Mouse (Mus musculus) CH12.LX (cell line): ENCODE results near the gene Rbm14. TPM values are rescaled to one million over a fixed set of nuclear protein-coding genes. Genes with fewer than 3 reads are reported as not detected.

Experiments
- DNase-seq: peaks from one replicate; pipeline ENCODE4 v3.0.0-alpha.2; 2013; ENCODE audit errors: extremely low read depth
- H3K27ac ChIP-seq: 2 replicates; pipeline ENCODE4 v1.5.1; 2012; ENCODE audit warnings: low read depth, mild to moderate bottlenecking, control low read depth, moderate library complexity; ENCODE audit not compliant: insufficient read depth
- H3K27me3 ChIP-seq: replicated peaks from 2 replicates; pipeline ENCODE3; 2012; ENCODE audit warnings: inconsistent platforms
- H3K36me3 ChIP-seq, 2 experiments: replicated peaks in 1 of 2; 2 replicates each; pipeline versions ENCODE3 to v1.6.1; 2012; ENCODE audit warnings: inconsistent platforms in 1 of 2, low read length in 1 of 2, mild to moderate bottlenecking in 1 of 2, mixed read lengths in 1 of 2, moderate library complexity in 1 of 2; ENCODE audit not compliant: control insufficient read depth in 1 of 2, insufficient read depth in 1 of 2
- H3K4me1 ChIP-seq, 2 experiments: 2 replicates each; pipeline ENCODE4 v1.6.1; 2012; ENCODE audit warnings: inconsistent platforms in 1 of 2, moderate library complexity in 1 of 2; ENCODE audit not compliant: insufficient read depth in 2 of 2, control insufficient read depth in 1 of 2
- H3K4me2 ChIP-seq: 2 replicates; pipeline ENCODE4 v1.6.1; 2012; ENCODE audit warnings: low read depth, mild to moderate bottlenecking, control low read depth; ENCODE audit not compliant: poor library complexity, insufficient read depth, severe bottlenecking
- H3K4me3 ChIP-seq, 3 experiments: fragments of 150-350 bp in 1 of 3; sonication (generic) in 1 of 3; replicated peaks in 1 of 3; 2 replicates each; pipeline versions ENCODE3 to v1.5.1; 2011 to 2012; ENCODE audit warnings: low read depth in 2 of 3, low read length in 2 of 3, mild to moderate bottlenecking in 2 of 3, moderate library complexity in 2 of 3, control low read depth in 1 of 3, improper control_type of control experiment in 1 of 3, inconsistent platforms in 1 of 3, mixed read lengths in 1 of 3; ENCODE audit not compliant: poor library complexity in 1 of 3
- H3K79me2 ChIP-seq: replicated peaks from 2 replicates; pipeline ENCODE4 v1.6.1; 2012; ENCODE audit warnings: mild to moderate bottlenecking, moderate library complexity; ENCODE audit not compliant: control insufficient read depth, poor library complexity, insufficient read depth, severe bottlenecking; ENCODE audit errors: extremely low read depth
- H3K9ac ChIP-seq: 2 replicates; pipeline ENCODE4 v1.6.1; 2012; ENCODE audit warnings: low read depth, mild to moderate bottlenecking, control low read depth, moderate library complexity; ENCODE audit not compliant: insufficient read depth
- H3K9me3 ChIP-seq: replicated peaks from 2 replicates; pipeline ENCODE3; 2012; ENCODE audit warnings: low read length, inconsistent platforms, mixed read lengths
- BHLHE40 ChIP-seq: IDR thresholded peaks from 2 replicates; pipeline ENCODE4 v1.6.1; 2011; ENCODE audit warnings: mild to moderate bottlenecking, low read depth, low read length, improper control_type of control experiment
- CHD1 ChIP-seq: IDR thresholded peaks from 2 replicates; pipeline ENCODE4 v1.6.1; 2012; ENCODE audit warnings: low read depth, low read length, improper control_type of control experiment, inconsistent platforms
- CHD2 ChIP-seq: IDR thresholded peaks from 2 replicates; pipeline ENCODE4 v1.6.1; 2011; ENCODE audit warnings: low read length, improper control_type of control experiment
- ELF1 ChIP-seq: IDR thresholded peaks from 2 replicates; pipeline ENCODE4 v1.6.1; 2014; ENCODE audit warnings: low read depth, mild to moderate bottlenecking, inconsistent platforms, low read length, improper control_type of control experiment
- ETS1 ChIP-seq: conservative IDR thresholded peaks from 2 replicates; pipeline ENCODE4 v1.6.1; 2012; ENCODE audit warnings: low read depth, mild to moderate bottlenecking, inconsistent platforms, low read length, improper control_type of control experiment, moderate library complexity
- GABPA ChIP-seq: IDR thresholded peaks from 2 replicates; pipeline ENCODE4 v1.6.1; 2012; ENCODE audit warnings: low read depth, low read length, improper control_type of control experiment, inconsistent platforms; ENCODE audit not compliant: insufficient replicate concordance
- HCFC1 ChIP-seq: IDR thresholded peaks from 2 replicates; pipeline ENCODE4 v1.6.1; 2012; ENCODE audit warnings: low read depth, mild to moderate bottlenecking, inconsistent platforms, low read length, improper control_type of control experiment
- KAT2A ChIP-seq: IDR thresholded peaks from 2 replicates; pipeline ENCODE4 v1.6.1; 2012; ENCODE audit warnings: low read length, improper control_type of control experiment, inconsistent platforms; ENCODE audit not compliant: insufficient replicate concordance
- MAX ChIP-seq: IDR thresholded peaks from 2 replicates; pipeline ENCODE4 v1.6.1; 2011; ENCODE audit warnings: low read length, improper control_type of control experiment
- MAZ ChIP-seq: IDR thresholded peaks from 2 replicates; pipeline ENCODE4 v1.6.1; 2012; ENCODE audit warnings: low read depth, mild to moderate bottlenecking, inconsistent platforms, low read length, improper control_type of control experiment, moderate library complexity
- MEF2A ChIP-seq: IDR thresholded peaks from 2 replicates; pipeline ENCODE4 v1.6.1; 2014; ENCODE audit warnings: low read depth, mild to moderate bottlenecking, inconsistent platforms, low read length, improper control_type of control experiment, borderline replicate concordance
- MXI1 ChIP-seq: IDR thresholded peaks from 2 replicates; pipeline ENCODE4 v1.6.1; 2011; ENCODE audit warnings: mild to moderate bottlenecking, low read depth, low read length, improper control_type of control experiment
- MYC ChIP-seq: IDR thresholded peaks from 2 replicates; pipeline ENCODE4 v1.6.1; 2011; ENCODE audit warnings: low read depth, mild to moderate bottlenecking, improper control_type of control experiment, low read length
- NELFE ChIP-seq: IDR thresholded peaks from 2 replicates; pipeline ENCODE4 v1.6.1; 2011; ENCODE audit warnings: low read depth, low read length, improper control_type of control experiment
- NRF1 ChIP-seq: IDR thresholded peaks from 2 replicates; pipeline ENCODE4 v1.6.1; 2014; ENCODE audit warnings: low read depth, mild to moderate bottlenecking, inconsistent platforms, low read length, improper control_type of control experiment, moderate library complexity
- POLR2A ChIP-seq: IDR thresholded peaks from 2 replicates; pipeline ENCODE4 v1.6.1; 2011; ENCODE audit warnings: low read depth, mild to moderate bottlenecking, improper control_type of control experiment, low read length
- POLR2AphosphoS2 ChIP-seq: IDR thresholded peaks from 2 replicates; pipeline ENCODE4 v1.6.1; 2011; ENCODE audit warnings: low read depth, low read length, improper control_type of control experiment
- RAD21 ChIP-seq: IDR thresholded peaks from 2 replicates; pipeline ENCODE4 v1.6.1; 2011; ENCODE audit warnings: low read depth, mild to moderate bottlenecking, low read length, improper control_type of control experiment, moderate library complexity
- SIN3A ChIP-seq: IDR thresholded peaks from 2 replicates; pipeline ENCODE4 v1.6.1; 2012; ENCODE audit warnings: low read length, improper control_type of control experiment, inconsistent platforms
- TBP ChIP-seq: conservative IDR thresholded peaks from 2 replicates; pipeline ENCODE4 v1.6.1; 2011; ENCODE audit warnings: low read depth, low read length, improper control_type of control experiment
- TCF12 ChIP-seq: IDR thresholded peaks from 2 replicates; pipeline ENCODE4 v1.6.1; 2014; ENCODE audit warnings: low read depth, mild to moderate bottlenecking, inconsistent platforms, low read length, improper control_type of control experiment
- UBTF ChIP-seq: IDR thresholded peaks from 2 replicates; pipeline ENCODE4 v1.6.1; 2012; ENCODE audit warnings: low read depth, mild to moderate bottlenecking, inconsistent platforms, low read length, improper control_type of control experiment, moderate library complexity
- ZKSCAN1 ChIP-seq: IDR thresholded peaks from 2 replicates; pipeline ENCODE4 v1.6.1; 2012; ENCODE audit warnings: low read depth, inconsistent platforms, low read length, improper control_type of control experiment, borderline replicate concordance
- ZMIZ1 ChIP-seq: IDR thresholded peaks from 2 replicates; pipeline ENCODE4 v1.6.1; 2012; ENCODE audit warnings: low read depth, mild to moderate bottlenecking, inconsistent platforms, low read length, improper control_type of control experiment
- ZNF384 ChIP-seq: IDR thresholded peaks from 2 replicates; pipeline ENCODE4 v1.6.1; 2012; ENCODE audit warnings: low read depth, low read length, improper control_type of control experiment, inconsistent platforms
- dilution Hi-C: fragments of 300-500 bp; cut with MboI; formaldehyde crosslinking; loops from 2 replicates; pipeline ENCODE4 v1.14.3; 2020; ENCODE audit warnings: low sequenced_read_pairs; ENCODE audit not compliant: extremely low pct_unique_long_range_greater_than_20kb, extremely low pct_ligation_motif_present
- in situ Hi-C: fragments of 300-500 bp; cut with MboI; formaldehyde crosslinking; loops from 3 replicates; pipeline ENCODE4 v1.14.3; 2019; ENCODE audit warnings: low sequenced_read_pairs, low pct_ligation_motif_present, low pct_unique_long_range_greater_than_20kb, mixed read lengths
- polyA plus RNA-seq: library from polyadenylated mRNA; unstranded; fragments of >175 nt; gene quantifications from 2 replicates; pipeline ENCODE4 v1.2.1, GENCODE M21; 2012; ENCODE audit warnings: low read depth; ENCODE audit not compliant: insufficient read length
- total RNA-seq, 2 experiments: library from RNA; depleted of rRNA; stranded (reverse); fragments of 300-350 nt in 1 of 2; fragments of >200 nt in 1 of 2; gene quantifications; 2 replicates each; pipeline ENCODE4 v1.2.3; 2012 to 2014

The Rbm14 gene
- total and polyA plus RNA-seq, 3 experiments, result 19.1 to 59.1 (median 47.1) TPM

GRCm38 (mm10) chr19:4793831-4794422 lies 17.5 kb downstream of the Rbm14 start, which contains the start of gene Rbm4:
TSS of gene Rbm4 (minus strand) at chr19:4793901.
- Histone ChIP-seq H3K4me2 (peak within 1 kb of the TSS; percentile 95), H3K27ac (peak within 1 kb of the TSS; percentile 92; the same call in 1 of the 2 replicates), H3K79me2 (peaks cover 87% of the 10 kb centered on the region), H3K9me3 (no peaks in the 10 kb centered on the region), H3K9ac (peak within 1 kb of the TSS; percentile 97), H3K4me1 (peaks cover 8 to 45% of the 10 kb centered on the region in 2 experiments; a peak in 3 of 4 replicates), H3K36me3 (peaks cover 20 to 53% of the 10 kb centered on the region in 2 experiments), H3K27me3 (no peaks in the 10 kb centered on the region), H3K4me3 (peak within 1 kb of the TSS; percentile 73 to 87 (median 84))
- DNase-seq, result peak; percentile 100
- dilution Hi-C loops, result no loop called here
- in situ Hi-C loops, result no loop called here
- TF ChIP-seq UBTF (no peak), GABPA (no peak), HCFC1 (peak; percentile 77), POLR2A (peak; percentile 84), BHLHE40 (peak; percentile 34; the same call in 1 of the 2 replicates), MEF2A (0 out of 2 replicates have a peak, but pooled peaks have one; percentile 3), KAT2A (peak; percentile 72; the same call in 1 of the 2 replicates), CHD1 (no peak), ZMIZ1 (peak; percentile 81; the same call in 1 of the 2 replicates), MXI1 (peak; percentile 23), MYC (peak; percentile 99), ZNF384 (no peak), SIN3A (peak; percentile 58; the same call in 1 of the 2 replicates), CHD2 (peak; percentile 93), MAZ (0 out of 2 replicates have a peak, but pooled peaks have one; percentile 41), ELF1 (peak; percentile 90), ZKSCAN1 (no peak), TCF12 (peak; percentile 76), TBP (peak; percentile 94), RAD21 (no peak), MAX (peak; percentile 95), ETS1 (no peak), POLR2AphosphoS2 (peak; percentile 91), NELFE (peak; percentile 80), NRF1 (peak; percentile 48; the same call in 1 of the 2 replicates)
